Mouse (Mus musculus): ENCODE measurements around the gene Odf2. TPM values are rescaled to one million over a fixed set of nuclear protein-coding genes. Genes with fewer than 3 reads are reported as not detected.

Odf2 gene
- 177 and 198 TPM in 2 replicates for polyA plus RNA-seq (2012; rRNA removed)

DNA sequence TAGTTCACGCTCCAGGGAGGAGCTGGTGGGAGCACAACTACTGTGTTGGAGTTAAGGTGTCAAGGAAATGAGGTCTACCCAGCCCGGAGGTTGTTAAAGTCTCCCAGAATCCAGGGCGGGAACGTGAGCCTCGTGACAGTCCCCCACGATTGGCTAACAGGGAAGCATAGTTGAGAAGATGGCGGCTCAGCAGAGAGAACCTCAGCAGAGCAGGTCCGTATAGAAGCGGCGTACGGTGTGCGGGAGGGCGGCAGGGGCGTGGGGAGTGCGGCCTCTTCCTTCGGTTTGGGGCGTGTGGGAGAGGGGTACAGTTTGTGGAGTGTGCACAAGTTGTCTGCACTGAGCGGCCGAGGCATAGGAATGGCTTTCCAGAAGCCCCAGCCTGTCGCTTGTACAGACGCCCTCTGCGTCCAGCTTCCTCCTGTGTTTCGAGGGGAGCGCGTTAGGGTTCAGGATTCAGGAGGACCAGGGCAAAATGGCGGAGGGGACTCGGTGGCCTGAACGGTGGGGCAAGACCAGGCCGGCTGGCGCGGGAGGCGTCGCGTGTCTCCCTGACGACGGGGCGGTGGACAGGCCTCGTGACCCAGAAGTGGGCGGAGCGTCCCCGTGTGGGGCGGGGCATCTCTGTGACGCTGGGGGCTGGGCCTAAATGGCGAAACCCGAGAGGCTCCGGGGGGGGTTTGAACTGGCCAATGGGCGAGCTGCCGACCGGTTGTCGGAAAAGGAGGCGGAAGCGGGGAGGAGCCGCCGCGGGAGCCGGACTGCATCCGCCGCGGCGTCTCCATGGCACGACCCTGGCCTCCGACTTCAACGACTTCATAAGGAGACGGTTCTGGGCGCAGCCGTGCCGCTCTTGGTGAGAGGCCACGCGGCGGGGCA, at the start of gene Odf2:
Gene Odf2 (plus strand): TSS at position 156 of the 879 bp plus-strand sequence.
- DNase-seq (ENCODE audit: extremely low spot score in 1 of 2, low spot score in 1 of 2): peak; percentile 97 to 100

DNA sequence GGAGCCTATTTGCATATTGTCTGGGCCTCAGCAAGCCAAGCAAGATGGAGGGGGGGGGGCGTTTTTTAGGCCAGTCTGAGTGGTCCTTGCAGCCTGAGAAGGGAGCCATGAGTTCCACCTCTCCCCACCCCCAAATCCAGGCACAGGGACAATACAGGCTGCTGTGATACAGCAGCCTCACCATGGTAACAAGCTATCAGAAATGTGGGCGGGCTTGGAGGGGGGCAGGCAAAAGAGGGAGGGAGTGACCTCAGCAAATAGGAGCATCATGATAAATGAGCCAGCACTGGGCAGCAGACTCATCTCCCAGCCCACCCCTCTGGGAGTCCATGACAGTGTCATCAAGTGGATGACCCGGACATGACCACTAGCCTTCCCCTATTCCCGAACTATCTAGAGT, 49.6 kb upstream of the Odf2 start:
- DNase-seq (ENCODE audit: extremely low spot score in 1 of 2, low spot score in 1 of 2): no peak

DNA sequence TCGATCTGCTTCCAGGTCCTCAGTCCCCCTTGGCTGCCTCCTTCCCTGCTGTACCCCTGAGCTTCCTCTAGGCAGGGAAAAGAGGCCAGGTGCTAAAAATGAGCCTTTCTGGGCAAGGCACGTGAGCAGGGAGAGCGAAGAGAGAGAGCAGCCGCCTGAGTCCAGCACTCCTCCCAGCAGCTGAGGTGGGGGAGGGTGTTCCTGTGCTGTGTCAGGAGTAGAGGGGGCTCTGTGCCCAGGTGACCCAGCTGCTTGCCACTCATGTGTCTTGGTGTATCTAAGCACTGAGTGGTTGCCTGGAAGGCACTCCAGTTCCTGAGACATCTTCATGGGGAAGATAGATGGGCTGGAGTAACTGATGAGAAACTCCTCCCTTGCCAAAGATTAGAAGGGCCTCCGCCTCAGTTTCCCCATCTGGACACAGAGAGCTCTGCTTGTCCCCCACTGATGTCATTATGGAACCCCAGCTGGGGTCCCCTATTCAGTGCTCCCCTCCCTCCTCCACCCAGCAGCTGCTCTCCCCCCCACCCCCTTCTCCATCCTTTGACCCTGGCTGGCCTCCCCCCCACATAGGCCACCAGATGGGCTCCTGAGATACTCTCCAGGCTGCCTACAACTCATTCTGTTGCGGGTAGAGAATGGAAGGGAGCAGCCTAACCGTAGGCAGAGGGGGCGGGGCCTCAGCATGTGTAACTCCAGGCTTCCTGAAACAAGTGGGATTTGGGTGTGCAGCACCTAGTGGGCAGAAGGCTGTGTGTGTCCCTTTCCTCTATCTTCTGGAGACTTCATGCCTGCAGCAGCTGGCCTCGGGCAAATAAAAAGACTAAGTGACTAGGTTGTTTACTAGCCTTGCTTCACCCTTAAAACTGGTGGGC, 45.6 kb upstream of the Odf2 start:
- peak in 1 of 2 experiments; percentile 55 for DNase-seq (ENCODE audit: extremely low spot score in 1 of 2, low spot score in 1 of 2)

DNA sequence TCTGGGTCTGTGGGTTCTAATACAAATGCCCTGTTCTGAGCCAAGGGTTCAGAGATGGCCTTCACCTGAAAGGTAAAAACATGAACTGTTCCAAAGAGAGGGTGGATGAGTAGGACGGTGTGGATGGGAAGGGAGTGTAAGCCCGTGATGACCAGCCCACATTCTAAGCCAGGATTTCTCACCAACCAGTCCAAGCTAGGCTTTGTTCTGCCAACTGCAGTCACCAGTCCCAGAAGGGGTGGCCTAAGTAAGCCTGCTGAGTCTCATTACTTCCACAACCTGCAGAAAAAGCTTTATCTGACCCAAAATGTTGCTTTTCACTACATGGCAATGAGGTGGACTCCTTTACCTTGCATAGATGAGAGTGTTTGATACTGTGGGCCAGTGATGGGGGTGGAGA, 44.9 kb upstream of the Odf2 start:
- DNase-seq (ENCODE audit: extremely low spot score in 1 of 2, low spot score in 1 of 2): no peak

DNA sequence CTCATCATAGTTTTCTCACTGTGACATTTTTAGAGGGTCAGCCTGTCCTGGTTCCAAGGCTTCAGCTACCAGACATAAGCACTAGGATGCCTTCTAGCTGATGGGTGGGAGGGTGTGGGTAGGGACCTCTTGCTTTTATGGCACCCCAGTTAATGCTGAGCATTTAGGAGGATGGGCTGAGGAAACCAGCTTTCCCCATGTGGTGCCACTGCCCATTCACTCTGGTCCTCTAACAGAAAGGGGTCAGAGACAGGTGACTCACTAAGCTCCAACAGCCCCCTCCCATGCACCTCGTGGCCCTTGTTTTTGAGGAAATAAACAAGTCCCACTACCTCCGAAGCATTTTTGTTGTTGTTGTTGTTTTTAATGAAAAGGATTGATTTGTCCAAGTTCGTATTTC, 44.4 kb upstream of the Odf2 start:
- no peak for DNase-seq (ENCODE audit: extremely low spot score in 1 of 2, low spot score in 1 of 2)

DNA sequence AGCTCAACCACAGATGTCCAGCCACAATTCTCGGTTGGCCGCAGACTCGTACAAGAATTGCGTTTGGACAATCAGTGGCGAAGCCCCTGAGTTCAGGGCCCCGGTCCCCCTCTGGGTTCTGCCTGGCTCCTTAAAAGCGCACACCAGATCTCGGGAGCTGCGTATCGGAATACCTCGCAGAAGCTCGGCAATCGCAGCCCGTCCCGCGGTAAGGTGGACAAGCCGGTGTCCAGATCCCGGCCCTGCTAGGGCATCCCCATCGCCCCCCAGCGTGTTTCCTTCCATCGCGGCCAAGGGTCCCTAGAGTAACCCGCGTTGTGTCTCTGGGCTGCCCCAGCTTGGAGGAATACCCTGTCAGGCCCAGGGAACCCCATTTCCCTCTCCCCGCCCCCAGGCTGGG, 43.4 kb upstream of the Odf2 start:
- DNase-seq (ENCODE audit: extremely low spot score in 1 of 2, low spot score in 1 of 2): no peak

DNA sequence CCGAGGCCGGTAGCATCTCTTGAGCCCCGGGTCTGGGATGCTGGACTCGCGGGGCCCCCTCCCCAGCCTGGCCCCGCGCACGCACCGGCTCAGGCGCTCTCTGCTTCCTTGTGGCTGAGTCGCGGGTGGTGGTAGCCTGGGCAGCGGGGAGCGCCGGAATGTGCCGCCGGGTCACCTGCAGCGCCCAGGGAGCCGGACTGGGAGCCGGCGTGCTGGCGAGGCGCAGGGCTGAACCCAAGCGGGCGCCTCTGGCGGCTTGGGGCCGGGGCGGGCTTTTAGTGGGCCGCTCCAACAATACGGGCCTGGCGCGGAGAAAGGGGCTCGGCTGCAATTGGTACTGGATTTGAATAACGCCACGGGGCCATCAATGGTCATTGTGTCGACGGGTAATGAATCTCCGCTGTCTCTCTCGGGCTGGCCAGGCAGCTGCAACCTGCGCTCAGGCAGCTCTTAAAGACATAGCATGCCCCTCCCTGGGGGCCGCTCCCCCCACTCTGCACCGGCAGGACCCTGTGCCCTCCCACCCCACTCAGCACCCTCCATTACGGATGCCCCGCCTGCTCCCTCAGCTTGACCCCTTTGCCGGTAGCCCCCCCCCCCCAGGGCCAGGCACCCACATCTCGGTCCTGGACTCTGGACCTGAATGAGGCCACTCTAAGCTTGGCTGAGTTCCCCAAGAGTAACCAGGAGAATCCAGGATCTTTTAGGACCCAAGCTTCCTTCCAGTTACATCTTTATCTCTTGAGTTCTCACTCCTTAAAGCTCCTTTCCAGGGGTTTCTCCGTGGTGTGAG, 42.8 kb upstream of the Odf2 start:
- no peak for DNase-seq (ENCODE audit: extremely low spot score in 1 of 2, low spot score in 1 of 2)

DNA sequence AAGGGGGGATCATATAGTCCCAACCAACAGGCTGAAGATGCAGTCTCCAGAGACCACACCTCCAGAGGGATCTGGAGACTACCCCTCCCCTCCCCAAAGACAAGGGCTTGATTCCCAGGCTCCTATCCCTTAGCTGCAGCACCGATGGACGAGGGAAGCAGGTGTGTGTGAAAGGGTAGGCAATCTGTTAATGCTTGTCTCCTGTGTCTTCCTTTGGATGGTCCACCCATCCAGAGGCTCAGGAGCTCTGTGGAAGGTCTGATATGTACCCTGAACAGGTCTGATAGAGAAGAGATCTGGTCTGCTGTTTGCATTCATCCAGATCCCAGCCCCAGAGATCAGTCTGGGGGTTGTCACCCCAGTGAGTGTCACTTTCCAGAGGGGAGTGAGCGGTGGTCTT, 42.1 kb upstream of the Odf2 start:
- DNase-seq (ENCODE audit: extremely low spot score in 1 of 2, low spot score in 1 of 2): no peak

DNA sequence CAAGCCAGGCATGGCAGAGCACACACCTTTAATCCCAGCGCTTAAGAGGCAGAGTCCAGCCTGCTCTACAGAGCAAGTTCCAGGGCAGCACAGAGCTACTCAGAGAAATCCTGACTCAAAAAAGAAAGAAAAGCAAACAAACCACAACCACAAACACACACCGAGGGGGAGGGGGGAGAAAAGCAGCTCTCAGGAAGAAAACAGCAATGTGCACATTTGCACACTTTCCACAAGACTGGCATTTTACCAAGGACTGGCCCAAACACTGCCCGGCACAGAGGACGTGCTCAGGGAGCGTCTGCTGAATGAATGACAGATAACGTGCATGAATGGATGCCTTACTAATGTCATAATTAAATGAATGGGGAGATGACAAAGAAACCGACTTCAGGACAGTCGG, 40.0 kb upstream of the Odf2 start:
- no peak for DNase-seq (ENCODE audit: extremely low spot score in 1 of 2, low spot score in 1 of 2)

DNA sequence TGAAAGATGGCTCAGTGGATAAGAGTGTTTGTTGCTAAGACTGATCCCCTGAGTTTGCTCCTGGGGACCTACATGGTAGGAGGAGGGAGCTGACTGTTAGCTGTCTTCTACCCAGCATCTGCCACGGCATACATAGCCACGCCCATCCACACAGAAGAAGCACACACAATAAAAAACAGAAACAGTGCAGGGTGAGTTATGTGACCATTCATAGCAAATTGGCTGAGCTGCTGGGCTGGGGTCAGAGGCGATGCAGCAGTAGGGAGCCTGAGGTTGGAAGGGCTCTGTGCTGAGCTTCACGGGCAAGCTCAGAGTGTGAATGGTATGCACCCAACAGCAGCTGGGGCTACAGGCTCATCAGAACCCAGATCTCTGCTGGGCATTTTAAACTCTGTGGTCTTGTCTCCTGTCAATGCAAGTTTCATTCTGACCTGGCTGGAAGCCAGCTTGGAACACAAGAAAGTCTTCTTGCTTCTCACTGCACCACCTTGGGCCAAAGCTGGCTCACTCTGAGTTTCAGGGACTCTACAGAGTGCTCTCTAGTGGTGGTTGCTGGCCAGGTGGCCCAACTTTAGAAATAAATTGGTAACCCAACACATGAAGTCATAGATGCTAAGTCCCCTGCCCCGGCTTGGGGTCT, 39.1 kb upstream of the Odf2 start:
- no peak for DNase-seq (ENCODE audit: extremely low spot score in 1 of 2, low spot score in 1 of 2)

DNA sequence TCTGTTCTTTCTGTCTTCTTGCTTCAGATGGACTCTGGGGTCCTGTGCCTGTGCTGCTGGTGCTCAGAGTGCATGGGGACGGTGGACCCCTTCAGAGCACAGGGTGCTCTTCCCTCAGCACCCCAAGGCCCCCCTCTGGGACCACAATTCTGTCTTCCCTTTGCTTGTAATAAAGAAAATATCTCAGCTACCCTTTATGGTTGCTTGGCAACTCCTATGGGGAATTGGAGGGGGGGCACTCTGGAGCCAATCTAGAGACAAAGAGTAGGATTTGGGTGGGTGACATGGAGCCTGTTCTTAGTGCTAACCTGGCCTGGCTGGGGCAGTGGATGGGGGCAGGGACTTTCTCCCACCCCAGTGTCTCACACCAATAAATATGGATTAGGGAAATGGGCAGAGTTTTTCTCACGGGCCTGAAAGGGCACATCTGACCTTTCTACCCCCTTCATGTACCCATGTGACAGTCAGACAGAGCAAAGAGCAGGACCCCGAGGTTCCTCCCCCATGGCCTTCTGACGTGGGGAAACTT, 36.0 kb upstream of the Odf2 start:
- DNase-seq (ENCODE audit: extremely low spot score in 1 of 2, low spot score in 1 of 2): no peak

DNA sequence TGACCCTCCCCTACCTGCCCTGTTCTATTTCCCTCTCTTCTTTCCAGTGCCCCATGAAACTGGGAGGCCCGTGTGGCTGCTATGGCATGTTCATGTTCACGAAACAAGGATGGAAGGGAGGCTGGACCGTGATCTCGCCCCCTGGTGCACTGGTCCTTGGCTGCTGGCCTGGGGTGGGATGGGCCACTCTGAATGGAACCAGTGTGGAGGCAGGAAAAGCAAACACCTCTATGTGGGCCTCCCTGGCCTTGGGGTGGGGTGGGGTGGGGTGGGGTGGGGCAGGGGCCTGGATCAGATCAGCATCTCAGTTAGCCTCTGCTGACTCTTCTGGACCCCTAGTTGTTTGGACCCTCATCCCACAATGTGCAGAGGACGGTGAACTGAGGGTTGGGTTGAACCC, 35.3 kb upstream of the Odf2 start:
- DNase-seq (ENCODE audit: extremely low spot score in 1 of 2, low spot score in 1 of 2): no peak

DNA sequence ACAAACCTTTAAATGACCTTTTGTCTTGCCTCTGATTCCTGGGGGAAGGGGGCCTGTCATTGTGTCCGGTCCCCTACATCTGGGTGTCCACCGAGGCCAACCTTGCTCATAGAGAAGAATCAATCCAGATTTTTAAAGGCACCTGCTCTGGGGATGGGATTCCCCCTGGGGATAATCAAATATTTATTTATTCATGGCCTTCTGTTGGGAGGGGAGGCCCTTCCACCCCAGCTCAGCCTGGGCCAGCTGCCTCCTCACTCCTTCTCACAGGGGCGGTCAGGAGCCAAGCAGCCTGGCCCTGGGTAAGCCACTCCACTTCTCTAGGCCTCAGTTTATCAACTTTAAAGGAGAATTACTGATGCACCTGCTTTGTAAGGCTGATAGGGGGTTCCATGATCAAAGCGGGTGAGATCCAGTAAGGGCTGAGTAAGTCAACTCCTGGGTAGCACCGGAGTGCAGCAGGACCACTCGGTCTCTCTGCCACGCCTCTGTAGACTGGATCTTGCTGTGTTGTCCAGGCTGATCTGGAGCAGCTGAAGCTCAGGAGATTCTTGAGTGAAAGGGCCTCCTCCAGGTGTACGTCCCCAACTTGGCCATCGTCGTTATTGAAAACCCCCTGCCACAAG, 33.3 kb upstream of the Odf2 start:
- DNase-seq (ENCODE audit: extremely low spot score in 1 of 2, low spot score in 1 of 2): no peak

DNA sequence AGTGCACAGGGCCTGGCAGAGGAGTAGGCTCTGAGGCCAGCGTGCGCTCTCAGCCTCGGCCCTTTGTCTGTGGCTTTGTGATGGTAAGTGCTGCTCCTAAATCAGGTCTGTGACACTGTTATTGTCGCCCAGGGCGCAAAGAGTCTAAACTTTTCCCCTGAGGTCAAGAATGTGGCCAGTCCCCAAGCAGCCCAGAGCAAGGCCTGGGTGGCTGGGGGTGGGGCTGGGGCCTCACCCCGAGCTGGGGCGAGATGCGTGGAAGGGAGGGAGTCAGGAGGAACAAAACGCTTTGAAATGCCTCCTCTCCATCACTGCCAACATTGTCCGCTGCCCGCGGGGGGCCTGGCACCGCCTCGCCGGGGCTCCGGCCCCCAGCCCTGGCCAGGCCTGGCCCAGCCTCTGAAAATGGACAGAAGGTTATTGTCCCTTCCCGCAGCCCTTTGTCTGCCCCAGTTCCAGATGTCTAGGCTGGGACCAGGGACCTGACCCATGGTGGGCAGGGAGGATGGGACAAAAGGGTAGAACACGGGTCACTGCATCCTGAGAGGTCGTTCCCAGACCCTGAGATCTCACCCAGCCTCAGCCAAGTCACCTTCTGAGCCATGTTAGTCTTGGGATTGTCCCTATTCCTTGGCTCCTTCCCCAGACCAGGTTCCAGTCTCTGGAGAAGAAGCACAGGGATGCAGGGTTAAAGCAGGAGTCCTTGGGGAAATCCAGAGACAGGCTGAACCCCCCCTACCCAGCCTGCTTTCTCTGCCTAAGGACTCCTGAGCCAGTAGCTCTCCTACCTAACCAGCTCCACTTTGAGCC, 32.4 kb upstream of the Odf2 start:
- DNase-seq (ENCODE audit: extremely low spot score in 1 of 2, low spot score in 1 of 2): no peak

DNA sequence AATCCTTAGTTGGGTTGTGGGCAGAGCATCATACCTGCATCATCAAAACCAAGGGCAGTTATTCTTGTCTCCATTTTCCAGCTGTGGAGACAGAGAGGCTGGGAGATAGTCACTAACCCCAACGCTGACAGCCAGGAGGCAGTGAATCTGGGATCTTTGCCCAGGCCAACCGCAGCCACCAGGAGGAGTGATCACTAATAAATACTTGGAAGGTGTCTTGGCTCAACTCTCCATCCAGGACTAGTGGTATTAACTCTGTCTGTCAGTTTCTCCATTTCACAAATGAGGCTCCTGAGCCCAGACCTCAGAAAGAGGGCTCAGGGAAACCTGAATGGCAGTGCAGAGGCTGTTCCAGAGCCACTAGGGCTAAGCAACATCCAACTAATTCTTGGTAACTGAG, 31.7 kb upstream of the Odf2 start:
- DNase-seq (ENCODE audit: extremely low spot score in 1 of 2, low spot score in 1 of 2): no peak

DNA sequence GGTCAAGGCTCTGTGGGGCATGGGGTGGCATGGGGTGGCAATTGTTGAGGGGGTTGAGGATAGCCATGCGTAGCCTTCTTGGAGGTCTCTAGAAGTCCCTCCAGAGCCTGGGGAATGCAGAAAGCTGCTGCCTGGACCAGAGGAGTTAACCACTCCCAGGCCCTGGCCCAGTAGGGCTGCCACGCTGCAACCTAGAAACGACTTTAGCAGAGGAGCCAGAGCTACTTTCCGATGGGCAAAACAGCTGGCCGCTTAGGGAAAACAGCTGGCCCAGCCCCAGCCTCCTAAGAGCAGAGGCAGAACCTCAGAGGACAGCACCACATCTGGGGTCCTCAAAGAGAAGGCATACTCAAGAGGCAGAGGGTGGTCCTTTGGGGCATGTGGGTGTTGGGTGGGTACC, 31.1 kb upstream of the Odf2 start:
- DNase-seq (ENCODE audit: extremely low spot score in 1 of 2, low spot score in 1 of 2): no peak

DNA sequence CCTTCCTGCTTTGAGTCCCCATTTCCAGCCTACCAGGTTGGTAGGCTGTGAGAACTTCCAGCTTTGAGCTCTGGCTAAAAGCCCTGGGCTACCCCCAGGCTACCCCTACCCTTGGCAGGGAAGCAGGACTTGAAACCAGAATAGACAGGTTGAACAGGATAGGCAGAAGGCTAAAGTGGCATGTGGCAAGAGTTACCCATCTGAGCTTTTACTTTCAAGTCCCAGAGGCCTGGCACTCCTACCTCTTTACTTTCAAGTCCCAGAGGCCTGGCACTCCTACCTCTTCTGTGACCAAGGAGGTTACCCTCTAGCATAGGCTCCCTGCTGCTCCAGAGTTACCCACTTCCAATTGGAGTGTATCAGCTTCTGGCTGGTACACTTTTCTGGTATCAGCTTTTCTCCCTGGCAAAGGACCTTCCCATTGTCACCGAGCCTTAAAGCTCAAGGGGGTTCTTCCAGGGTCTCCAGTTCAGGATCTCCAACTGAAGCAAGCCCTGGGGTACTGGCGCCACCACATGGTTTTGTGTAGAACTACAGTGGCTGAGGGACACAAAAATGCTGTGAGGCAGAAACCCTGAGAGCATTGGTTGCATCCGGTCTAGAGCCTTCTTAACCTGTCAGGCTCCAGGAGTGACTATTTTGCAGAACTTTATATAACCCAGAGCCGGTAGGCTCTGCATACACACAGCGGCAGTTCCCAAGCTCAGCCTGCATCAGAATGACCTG, 30.1 kb upstream of the Odf2 start:
- peak in 1 of 2 experiments; percentile 69 for DNase-seq (ENCODE audit: extremely low spot score in 1 of 2, low spot score in 1 of 2)

DNA sequence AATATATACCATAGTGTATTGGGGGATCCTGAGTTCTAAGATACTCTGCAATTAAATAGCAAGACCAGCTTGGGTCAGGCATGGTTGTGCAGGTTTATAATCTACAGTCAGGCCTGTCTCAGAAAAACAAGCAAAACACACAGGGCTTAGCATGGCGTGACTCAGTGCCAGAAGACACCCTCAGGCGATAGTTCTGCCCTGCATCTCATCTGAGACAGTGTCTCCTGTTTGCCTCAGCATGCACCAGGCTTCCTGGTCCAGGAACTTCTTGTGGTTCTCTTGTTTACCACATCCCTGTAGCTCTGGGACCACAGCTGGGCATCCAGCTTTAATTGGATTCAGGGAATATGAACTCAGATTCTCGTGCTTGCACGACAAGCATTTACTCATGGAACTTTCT, 23.9 kb upstream of the Odf2 start:
- DNase-seq (ENCODE audit: extremely low spot score in 1 of 2, low spot score in 1 of 2): no peak
